Comparison of ENCODE assay signal across 11 mouse cellular contexts in the genomic region with DNA sequence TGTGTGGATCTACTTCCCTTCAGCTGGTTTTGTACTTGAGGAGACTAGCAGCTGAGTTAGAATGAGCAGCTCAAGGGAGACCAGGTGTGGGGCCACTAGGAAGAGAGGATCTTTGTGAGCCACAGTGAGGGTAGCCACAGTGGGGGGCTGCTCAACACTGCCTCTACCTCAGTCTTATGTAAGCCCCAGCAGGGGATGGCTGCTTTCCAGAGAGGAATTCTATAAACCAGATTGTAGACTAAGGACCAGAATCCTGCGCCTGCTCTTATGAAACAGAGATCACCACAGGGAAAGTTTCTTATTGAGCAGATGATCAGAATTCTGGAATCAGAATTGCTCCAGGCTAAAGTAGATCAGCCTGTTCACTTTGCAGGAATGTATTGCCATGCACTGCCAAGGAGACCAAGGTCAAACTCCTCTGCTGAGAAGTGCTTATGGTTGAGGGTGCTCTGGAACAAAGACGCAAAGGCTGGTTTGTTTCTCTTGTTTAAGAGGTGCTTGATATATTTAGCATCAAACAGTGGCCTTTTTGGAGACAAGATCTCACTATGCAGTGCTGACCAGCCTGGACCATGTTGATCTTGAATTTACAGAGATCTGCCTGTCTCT. TPM values are rescaled to one million over a fixed set of nuclear protein-coding genes. Genes with fewer than 3 reads are reported as not detected.
DNase-seq lines count a peak whose midpoint lies in the region; ATAC-seq lines count a peak whose summit lies in the region.
"Had no signal": no experiment of that assay in that cellular context is flagged by ENCODE, and none has a peak within 500 bp of the region (broad histone marks: within the 10 kb centered on the region; RNA-seq: fewer than 3 reads in every experiment).

No protein-coding gene starts in this region.

- no peak overlapping the region for H3K9ac ChIP-seq in midbrain, embryonic 14.5 days (replicated peaks; ENCODE audit: low read length)
- H3K9ac ChIP-seq: intestine, embryonic 15.5 days; liver, postnatal 0 days had no signal

- WGBS in midbrain, embryonic 14.5 days, result 84% methylated on average over 2 of the region's 2 CpGs

- H3K4me3 ChIP-seq in midbrain, embryonic 14.5 days (replicated peaks; ENCODE audit: low read depth, low read length), result no peak overlapping the region
- H3K4me3 ChIP-seq: intestine, embryonic 15.5 days had no signal

- H3K27ac ChIP-seq in midbrain, embryonic 14.5 days (replicated peaks; ENCODE audit: low read depth, low read length), result no peak overlapping the region
- H3K27ac ChIP-seq: intestine, embryonic 15.5 days had no signal

- H3K27me3 ChIP-seq in midbrain, embryonic 14.5 days (ENCODE audit: control insufficient read depth, insufficient read depth, low read length), result no peaks in the 10 kb centered on the region
- H3K27me3 ChIP-seq: intestine, embryonic 15.5 days had no signal

- peak; percentile 36 for DNase-seq in adrenal gland, postnatal 10 days
- DNase-seq in adrenal gland, postnatal 25 days, result no peak
- peak; percentile 45 for DNase-seq in kidney, adult 9 months
- DNase-seq in kidney, postnatal 14 days, result no peak
- DNase-seq in NIH3T3 (ENCODE audit: low read depth) (peak; percentile 60), MN1 (ENCODE audit: low spot score) (no peak)
- peak; percentile 84 for DNase-seq in cerebellum, adult 9-10 months
- DNase-seq in midbrain, embryonic 14.5 days, result no peak
- DNase-seq: kidney, postnatal 4 days; liver, postnatal 0 days had no signal

- no peaks in the 10 kb centered on the region for H3K4me1 ChIP-seq in midbrain, embryonic 14.5 days (ENCODE audit: control insufficient read depth, insufficient read depth, low read length)
- H3K4me1 ChIP-seq: intestine, embryonic 15.5 days had no signal

- no peak overlapping the region for H3K4me2 ChIP-seq in midbrain, embryonic 14.5 days (ENCODE audit: low read length)
- H3K4me2 ChIP-seq: intestine, embryonic 15.5 days had no signal

- ATAC-seq in midbrain, embryonic 14.5 days (ENCODE audit: low FRiP score, low TSS enrichment), result no peak
- ATAC-seq: intestine, embryonic 15.5 days; liver, postnatal 0 days had no signal

- no peaks in the 10 kb centered on the region for H3K9me3 ChIP-seq in midbrain, embryonic 14.5 days (ENCODE audit: control insufficient read depth, low read length)
- H3K9me3 ChIP-seq: intestine, embryonic 15.5 days had no signal

- H3K36me3 ChIP-seq in midbrain, embryonic 14.5 days (ENCODE audit: control insufficient read depth, insufficient read depth, low read length), result peaks cover 57% of the 10 kb centered on the region

RNA-seq across cellular contexts. Expression of gene Cnbd2, which starts 22.4 kb away (rescaled TPM):
- 1 to 10 TPM; 1.5 to 2.0 TPM for total RNA-seq in adrenal gland, postnatal 10 days (2021)
- total RNA-seq in adrenal gland, postnatal 25 days (2021), result 2.5 and 3.6 TPM in 2 replicates
- polyA plus RNA-seq in midbrain, embryonic 14.5 days (2014; fragmentation: Nextera tagmentation; extraction: Ambion mirVana), result 6.9 and 7.9 TPM in 2 replicates

RNA-seq across cellular contexts. Expression of gene Scand1, which starts 22.8 kb away (rescaled TPM):
- total RNA-seq in adrenal gland, postnatal 10 days (2021), result 10 to 100 TPM; 96.3 to 98.8 TPM
- 102 and 123 TPM in 2 replicates for total RNA-seq in adrenal gland, postnatal 25 days (2021)
- 93.3 and 102 TPM in 2 replicates for polyA plus RNA-seq in midbrain, embryonic 14.5 days (2014; fragmentation: Nextera tagmentation; extraction: Ambion mirVana)

Comparison
In these comparisons a context has a peak if more than half of its experiments do, and no peak if none do; other contexts are left out.
1. DNase-seq: peak in adrenal gland, postnatal 10 days (single experiment), kidney, adult 9 months (single experiment), NIH3T3 (single experiment) and cerebellum, adult 9-10 months (single experiment); none in adrenal gland, postnatal 25 days (single experiment), kidney, postnatal 14 days (single experiment), midbrain, embryonic 14.5 days (single experiment) and MN1 (single experiment).